Mouse (Mus musculus) right cerebral cortex, postnatal 14 days (tissue): Measurements from ENCODE around the gene Kcnj1.
A peak's percentile ranks its signal among the peaks of the same experiment; 100 is the strongest.

Experiments
- DNase-seq: peaks from one replicate; pipeline ENCODE4 v3.0.0; 2022

The Kcnj1 gene

DNA sequence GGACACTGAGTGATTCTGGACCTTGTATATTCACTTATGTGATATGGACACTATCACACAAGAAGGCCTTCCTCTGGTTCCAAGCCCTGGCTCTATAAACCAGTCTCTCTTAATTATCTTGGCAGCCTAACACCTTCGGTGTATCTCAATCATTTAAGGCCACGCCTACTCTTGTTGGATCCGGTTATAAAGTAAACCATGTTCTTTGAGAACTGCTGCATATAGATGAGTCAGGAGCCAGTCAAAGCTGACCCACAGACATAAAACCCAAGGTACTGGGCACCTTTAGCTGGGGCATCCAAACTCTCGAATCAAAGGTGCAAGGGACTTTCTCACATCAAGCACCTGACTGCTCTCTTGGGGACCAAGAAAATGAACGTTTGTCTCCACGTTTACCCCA is at the start of gene Kcnj1:
Gene Kcnj1, plus strand, starts transcription at position 292 of the 400 bp plus-strand sequence.
- DNase-seq, result no peak

- no peak for DNase-seq
Observed at GRCm38 (mm10) chr9:32323610-32324009, 48.7 kb upstream of the Kcnj1 start.

DNA sequence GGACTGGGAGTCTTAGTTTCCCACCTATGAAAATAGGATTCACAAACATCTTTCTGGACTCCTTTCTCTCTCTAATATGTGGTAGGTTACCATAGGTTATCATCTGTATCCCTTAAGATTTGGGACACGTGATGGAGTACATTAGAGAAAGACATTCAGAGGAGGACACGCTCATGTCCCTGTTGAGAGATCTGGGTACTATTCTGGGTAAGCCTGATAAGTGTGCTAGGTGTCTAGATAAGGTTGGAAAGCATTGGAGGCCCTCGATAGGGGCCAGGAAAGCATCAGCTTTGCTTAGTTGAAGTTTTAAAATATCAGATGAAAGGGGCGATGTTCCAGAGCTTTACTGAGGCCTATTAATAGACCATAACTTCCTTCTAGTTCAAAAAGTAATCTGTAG is 43.5 kb upstream of the Kcnj1 start:
- no peak for DNase-seq

DNA sequence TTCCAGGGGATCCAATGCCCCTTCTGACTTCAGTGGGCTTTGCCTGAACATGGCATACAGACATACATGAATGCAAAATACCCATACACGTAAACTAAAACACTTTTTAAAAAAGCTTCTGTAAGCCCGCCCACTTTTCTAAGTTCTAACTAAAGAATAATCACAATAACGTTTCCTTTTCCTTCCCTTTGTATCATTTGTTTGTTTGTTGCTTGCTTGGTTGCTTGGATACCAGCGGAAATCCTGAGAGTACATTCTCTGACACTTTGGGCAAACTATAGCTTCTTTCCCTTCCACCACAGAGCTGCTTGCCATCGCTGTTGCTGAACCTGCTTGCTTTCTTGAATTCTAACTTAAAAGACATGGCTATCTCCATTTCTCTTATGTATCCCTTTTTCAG is 41.1 kb upstream of the Kcnj1 start:
- DNase-seq, result no peak

- no peak for DNase-seq
Observed at GRCm38 (mm10) chr9:32335389-32336150, 36.7 kb upstream of the Kcnj1 start.

DNA sequence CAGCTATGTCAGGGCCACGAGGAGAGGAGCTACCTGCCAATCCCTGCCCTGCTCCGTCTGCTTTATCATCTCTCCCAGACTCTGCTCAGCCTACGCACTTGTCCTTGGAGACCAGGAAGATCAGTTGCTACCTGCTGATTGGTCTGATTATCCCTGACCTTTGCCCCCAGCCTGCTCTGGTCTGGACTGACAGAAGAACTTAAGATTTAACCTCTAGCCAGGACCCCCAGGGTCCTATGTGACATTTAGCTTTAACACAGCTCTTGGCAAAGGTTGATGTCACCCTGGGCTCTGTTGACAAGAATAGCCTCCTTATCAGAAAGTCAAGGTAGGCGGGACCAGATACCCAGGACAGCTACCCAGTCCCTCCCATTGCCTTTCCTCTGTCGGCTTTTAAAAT is 31.5 kb upstream of the Kcnj1 start:
- DNase-seq, result no peak

DNA sequence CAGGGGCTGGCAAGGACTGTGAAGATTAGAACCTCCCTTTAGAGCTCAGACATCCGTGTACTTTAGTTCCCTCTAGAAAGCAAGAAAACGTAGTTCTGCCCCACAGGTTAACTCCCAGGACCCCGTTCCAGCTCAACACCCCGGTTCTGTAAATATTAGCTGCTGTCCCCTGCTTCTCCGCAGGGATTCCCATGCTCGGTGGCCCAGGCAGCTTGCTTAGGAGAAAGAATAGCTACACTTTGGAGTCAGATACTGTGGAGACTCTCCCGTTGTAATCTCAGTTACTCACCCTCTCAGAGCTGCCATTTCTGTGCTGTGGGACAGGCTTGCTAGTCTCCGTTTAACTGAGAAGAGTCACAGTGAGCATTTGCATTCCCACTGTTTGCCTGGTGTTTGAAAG is 29.4 kb upstream of the Kcnj1 start:
- no peak for DNase-seq

DNA sequence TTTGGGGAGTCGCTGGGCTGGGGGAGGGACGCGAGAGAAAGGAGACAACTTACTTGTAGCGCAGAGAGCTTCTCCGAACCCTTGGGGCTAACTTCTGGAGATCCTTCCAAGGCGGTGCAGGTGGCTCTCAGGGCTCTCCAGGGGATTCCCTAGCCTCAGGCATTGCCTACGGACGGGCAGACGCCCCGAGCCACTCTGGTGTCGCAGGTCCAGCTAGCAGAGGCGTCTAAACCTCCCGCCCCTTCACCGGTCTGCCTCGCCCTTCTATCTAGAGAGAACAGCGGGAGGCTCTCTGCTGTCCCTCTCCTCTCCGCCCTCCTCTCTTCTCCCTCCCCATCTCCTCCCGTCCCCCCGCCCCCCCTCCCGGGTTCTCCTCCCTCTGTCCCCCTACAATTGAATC is 28.2 kb upstream of the Kcnj1 start, which contains the start of gene Kcnj5:
Gene Kcnj5, minus strand, starts transcription at position 300 of the 400 bp plus-strand sequence.
- DNase-seq, result no peak

GRCm38 (mm10) chr9:32344489-32344888 is 27.8 kb upstream of the Kcnj1 start:
- DNase-seq, result peak; percentile 23

- no peak for DNase-seq
Observed at GRCm38 (mm10) chr9:32348096-32348495, 24.2 kb upstream of the Kcnj1 start.

- DNase-seq, result no peak
Observed at GRCm38 (mm10) chr9:32349344-32349743, 22.9 kb upstream of the Kcnj1 start.

DNA sequence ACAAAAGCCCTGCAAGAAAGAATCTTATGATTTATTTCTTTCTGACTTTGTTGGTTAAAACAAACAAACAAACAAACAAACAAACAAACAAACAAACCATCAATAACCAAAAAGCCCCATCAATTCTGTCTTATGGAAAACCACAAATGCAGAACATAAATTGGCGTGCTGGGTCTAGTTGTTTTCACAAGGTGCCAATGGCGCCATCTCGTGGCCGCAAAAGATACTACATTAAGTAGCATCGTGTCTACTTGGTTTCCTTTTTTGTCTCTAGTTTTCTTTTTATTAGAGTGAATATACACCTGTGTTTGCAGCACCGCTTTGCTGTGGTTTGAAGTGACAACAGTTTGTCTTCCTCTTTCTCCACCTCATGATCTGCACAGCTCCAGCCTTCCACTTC is 22.0 kb upstream of the Kcnj1 start:
- peak; percentile 88 for DNase-seq

DNA sequence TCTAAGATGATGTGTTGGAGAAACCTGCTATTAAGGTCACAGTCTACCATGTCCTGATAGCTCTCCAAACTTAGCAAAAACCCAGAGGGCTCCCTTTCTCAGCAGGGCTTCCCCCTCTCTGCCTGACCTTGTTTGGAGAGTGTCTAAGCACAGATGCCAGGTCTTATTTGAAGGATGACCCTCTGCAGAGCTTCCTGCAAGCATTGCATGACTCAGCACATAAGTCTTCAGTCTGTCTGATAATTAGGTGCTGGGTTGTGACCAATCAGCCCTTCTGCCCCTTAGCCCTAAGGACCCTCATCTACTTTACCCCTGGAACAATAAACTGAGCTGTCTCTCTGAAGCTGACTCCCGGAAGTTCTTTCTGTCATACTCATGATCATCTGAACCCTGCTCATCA is 11.5 kb upstream of the Kcnj1 start:
- DNase-seq, result no peak

- DNase-seq, result no peak
Observed at GRCm38 (mm10) chr9:32368812-32369211, 3.5 kb upstream of the Kcnj1 start.

- no peak for DNase-seq
Observed at GRCm38 (mm10) chr9:32369388-32369787, 2.9 kb upstream of the Kcnj1 start.

DNA sequence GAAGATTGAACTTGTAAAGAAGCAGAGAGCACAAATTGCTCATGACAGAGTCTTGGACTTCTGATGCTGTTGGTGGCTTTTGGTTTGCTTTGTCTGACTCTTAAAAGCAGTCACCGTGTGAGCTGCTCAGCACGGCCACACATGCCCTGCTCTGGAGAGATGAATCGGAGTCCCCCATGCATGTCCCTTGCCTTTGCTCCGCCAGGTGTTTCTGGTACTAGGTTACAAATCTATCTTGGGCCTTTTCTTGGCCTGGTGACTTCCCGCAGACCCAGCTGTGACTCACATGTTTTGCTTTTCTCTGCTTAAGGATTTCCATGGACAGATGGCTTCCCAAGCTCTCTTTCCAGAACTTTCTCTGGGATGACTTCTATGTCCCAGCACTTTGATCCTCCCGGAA is 1.4 kb downstream of the Kcnj1 start:
- DNase-seq, result no peak

- no peak for DNase-seq
Observed at GRCm38 (mm10) chr9:32376031-32376430, 3.7 kb downstream of the Kcnj1 start.

DNA sequence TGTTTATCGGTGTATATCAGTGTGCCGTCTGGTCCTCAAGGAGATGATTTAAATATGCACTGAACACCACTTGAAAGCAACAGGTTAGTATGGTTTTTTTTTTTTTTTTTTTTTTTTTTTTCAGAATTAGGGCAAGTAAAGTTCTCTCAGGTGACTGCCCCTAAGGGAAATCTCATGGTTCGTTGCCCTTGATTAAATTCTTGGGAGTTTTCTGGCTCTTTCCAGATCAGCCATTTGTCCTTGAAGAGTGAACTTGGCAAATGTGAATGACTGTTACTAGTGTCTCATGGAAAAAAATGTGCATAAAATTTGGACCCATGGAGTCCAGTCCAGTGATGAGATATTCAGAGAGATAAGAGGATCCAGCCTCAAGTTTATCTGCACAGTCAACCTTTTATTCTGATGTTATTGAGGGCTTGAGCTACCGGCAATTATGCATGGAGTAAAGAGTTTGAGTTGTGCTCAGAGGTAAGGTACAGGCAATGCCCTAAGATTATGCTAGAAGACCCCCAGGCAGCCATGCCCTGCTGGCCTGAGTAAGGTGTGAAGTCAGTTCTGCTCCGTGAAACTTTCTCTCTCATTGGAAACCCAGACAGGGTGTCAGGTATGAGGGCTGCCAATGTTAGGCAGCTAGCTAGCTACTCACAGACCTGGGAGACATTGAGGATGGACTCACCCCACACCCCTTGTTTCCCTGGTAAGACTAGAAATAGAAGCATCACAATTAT is 4.7 kb downstream of the Kcnj1 start:
- no peak for DNase-seq

- no peak for DNase-seq
Observed at GRCm38 (mm10) chr9:32384906-32385305, 12.6 kb downstream of the Kcnj1 start.

- no peak for DNase-seq
Observed at GRCm38 (mm10) chr9:32388120-32388519, 15.8 kb downstream of the Kcnj1 start.

- no peak for DNase-seq
Observed at GRCm38 (mm10) chr9:32391092-32391491, 18.8 kb downstream of the Kcnj1 start.

DNA sequence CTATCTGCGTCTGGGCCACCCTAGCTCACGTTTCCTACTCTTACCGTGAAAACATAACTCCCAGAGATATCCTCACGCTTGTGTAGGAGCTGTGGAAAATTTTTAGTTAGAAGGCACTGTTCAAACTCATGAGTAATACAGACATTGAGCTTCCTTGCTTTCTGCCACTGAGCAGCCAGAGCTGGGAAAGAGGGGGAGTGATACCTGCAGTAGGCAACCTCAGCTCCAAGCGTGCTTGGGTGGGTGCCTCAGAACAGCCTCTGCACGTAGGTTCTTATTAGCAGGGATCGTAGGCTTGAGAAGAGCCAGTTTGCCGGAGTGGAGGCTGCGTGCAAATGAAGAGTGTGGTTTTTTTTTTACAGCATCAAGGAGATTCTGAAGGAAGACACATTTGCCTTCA is 19.4 kb downstream of the Kcnj1 start:
- DNase-seq, result peak; percentile 6

- no peak for DNase-seq
Observed at GRCm38 (mm10) chr9:32392716-32393115, 20.4 kb downstream of the Kcnj1 start.

GRCm38 (mm10) chr9:32394761-32395161 is 22.5 kb downstream of the Kcnj1 start:
- DNase-seq, result no peak
